Mouse (Mus musculus) stomach, embryonic 14.5 days (tissue): ENCODE results near the gene Enpp5. TPM values are rescaled to one million over a fixed set of nuclear protein-coding genes. Genes with fewer than 3 reads are reported as not detected.
A peak's percentile ranks its signal among the peaks of the same experiment; 100 is the strongest.

Experiments
- ATAC-seq: fragments of 200-750 bp; cut with Nextera tagmentation; 2 replicates; pipeline ENCODE4 v1.8.0; 2017; ENCODE audit warnings: low read depth, moderate TSS enrichment; ENCODE audit not compliant: insufficient number of reproducible peaks, insufficient read depth, low FRiP score
- H3K27ac ChIP-seq: fragments of 300-500 bp; sonication (generic); 2 replicates; pipeline ENCODE4 v1.5.1; 2014; ENCODE audit warnings: mild to moderate bottlenecking, low read length, moderate library complexity, mixed read lengths
- H3K27me3 ChIP-seq: fragments of 300-500 bp; sonication (generic); 2 replicates; pipeline ENCODE4 v1.6.1; 2014; ENCODE audit warnings: low read length, control low read depth, mixed read lengths; ENCODE audit not compliant: control insufficient read depth, insufficient read depth
- H3K36me3 ChIP-seq: fragments of 300-500 bp; sonication (generic); 2 replicates; pipeline ENCODE4 v1.6.1; 2014; ENCODE audit warnings: mild to moderate bottlenecking, control low read depth, low read length, moderate library complexity, mixed read lengths; ENCODE audit not compliant: control insufficient read depth, insufficient read depth
- H3K4me1 ChIP-seq: fragments of 300-500 bp; sonication (generic); 2 replicates; pipeline ENCODE4 v1.6.1; 2014; ENCODE audit warnings: low read length, control low read depth, mixed read lengths; ENCODE audit not compliant: control insufficient read depth, insufficient read depth
- H3K4me2 ChIP-seq: fragments of 300-500 bp; sonication (generic); replicated peaks from 2 replicates; pipeline ENCODE4 v1.6.1; 2014; ENCODE audit warnings: low read depth, low read length, control low read depth
- H3K4me3 ChIP-seq: fragments of 300-500 bp; sonication (generic); 2 replicates; pipeline ENCODE4 v1.5.1; 2014; ENCODE audit warnings: low read depth, low read length, control low read depth
- H3K9ac ChIP-seq: fragments of 300-500 bp; sonication (generic); replicated peaks from 2 replicates; pipeline ENCODE4 v1.6.1; 2014; ENCODE audit warnings: low read depth, mild to moderate bottlenecking, control low read depth, low read length, moderate library complexity, mixed read lengths
- H3K9me3 ChIP-seq: fragments of 300-500 bp; sonication (generic); 2 replicates; pipeline ENCODE4 v1.6.1; 2016; ENCODE audit warnings: low read depth, low read length, control low read depth; ENCODE audit not compliant: control insufficient read depth
- WGBS: fragments of 180-500 bp; shearing (Covaris S2); extraction: QIAGEN DNeasy Blood & Tissue Kit; methylation state at CpG from one replicate; pipeline ENCODE4 v1.1.7; 2014; 5-methylcytosine and 5-hydroxymethylcytosine counted together
- polyA plus RNA-seq: library from polyadenylated mRNA; unstranded; fragments of >200 nt; fragmentation: Nextera tagmentation; extraction: Ambion mirVana; gene quantifications from 2 replicates; pipeline ENCODE4 v1.2.1, GENCODE M21; 2014

The Enpp5 gene
- polyA plus RNA-seq, 1 experiment from 2014 or later: 19.9 TPM

- peak; percentile 99 for ATAC-seq
- peak within 1 kb of the TSS; percentile 18; the same call in 1 of the 2 replicates for H3K9ac ChIP-seq
- peak within 1 kb of the TSS; percentile 53 for H3K4me3 ChIP-seq
- peak within 1 kb of the TSS; percentile 86 for H3K4me2 ChIP-seq
- H3K27me3 ChIP-seq: no peaks in the 10 kb centered on the region
- WGBS: under 1% methylated on average over 75 of the region's 76 CpGs
- no peak within 1 kb of the TSS for H3K27ac ChIP-seq
- H3K4me1 ChIP-seq: peaks cover 3% of the 10 kb centered on the region; the same call in 1 of the 2 replicates
- no peaks in the 10 kb centered on the region for H3K36me3 ChIP-seq
- H3K9me3 ChIP-seq: no peaks in the 10 kb centered on the region
Measured at GRCm38 (mm10) chr17:44105287-44106138, 26.9 kb downstream of the Enpp5 start, which contains the start of gene Enpp4. TSS of gene Enpp4 (minus strand) at chr17:44105809.

- WGBS: 79% methylated on average over 3 of the region's 3 CpGs
- Histone ChIP-seq H3K4me3 (no peak overlapping the region), H3K27me3 (no peaks in the 10 kb centered on the region), H3K27ac (no peak overlapping the region), H3K9ac (no peak overlapping the region), H3K4me1 (peaks cover 3% of the 10 kb centered on the region; the same call in 1 of the 2 replicates), H3K36me3 (no peaks in the 10 kb centered on the region), H3K9me3 (no peaks in the 10 kb centered on the region), H3K4me2 (no peak overlapping the region)
- ATAC-seq: no peak
Measured at GRCm38 (mm10) chr17:44108331-44108730, 29.7 kb downstream of the Enpp5 start.

- ATAC-seq: no peak
- Histone ChIP-seq H3K27ac (no peak overlapping the region), H3K4me3 (no peak overlapping the region), H3K36me3 (no peaks in the 10 kb centered on the region), H3K9me3 (no peaks in the 10 kb centered on the region), H3K27me3 (no peaks in the 10 kb centered on the region), H3K9ac (no peak overlapping the region), H3K4me2 (no peak overlapping the region), H3K4me1 (no peaks in the 10 kb centered on the region)
- WGBS: 84% methylated on average over 2 of the region's 2 CpGs
Measured at GRCm38 (mm10) chr17:44116584-44116983, 38.0 kb downstream of the Enpp5 start.

- no peaks in the 10 kb centered on the region for H3K27me3 ChIP-seq
- no peak overlapping the region for H3K4me2 ChIP-seq
- WGBS: 57% methylated on average over 2 of the region's 2 CpGs
- H3K4me1 ChIP-seq: no peaks in the 10 kb centered on the region
- no peaks in the 10 kb centered on the region for H3K9me3 ChIP-seq
- ATAC-seq: no peak
- no peak overlapping the region for H3K4me3 ChIP-seq
- H3K27ac ChIP-seq: no peak overlapping the region
- no peaks in the 10 kb centered on the region for H3K36me3 ChIP-seq
- H3K9ac ChIP-seq: no peak overlapping the region
Measured at GRCm38 (mm10) chr17:44117721-44118120, 39.1 kb downstream of the Enpp5 start.

GRCm38 (mm10) chr17:44118231-44118630 is 39.6 kb downstream of the Enpp5 start:
- H3K27ac ChIP-seq: no peak overlapping the region
- no peak overlapping the region for H3K4me3 ChIP-seq
- WGBS: 72% methylated on average over 4 of the region's 4 CpGs
- no peak overlapping the region for H3K9ac ChIP-seq
- no peaks in the 10 kb centered on the region for H3K4me1 ChIP-seq
- H3K4me2 ChIP-seq: no peak overlapping the region
- no peaks in the 10 kb centered on the region for H3K9me3 ChIP-seq
- H3K36me3 ChIP-seq: no peaks in the 10 kb centered on the region
- H3K27me3 ChIP-seq: no peaks in the 10 kb centered on the region
- no peak for ATAC-seq

- WGBS: 68% methylated on average over 12 of the region's 12 CpGs
Measured at GRCm38 (mm10) chr17:44121366-44122100, 42.9 kb downstream of the Enpp5 start.

GRCm38 (mm10) chr17:44129092-44129750 is 50.6 kb downstream of the Enpp5 start:
- 89% methylated on average over 13 of the region's 13 CpGs for WGBS
- Histone ChIP-seq H3K4me1 (no peaks in the 10 kb centered on the region), H3K27ac (no peak overlapping the region), H3K9me3 (peaks cover 4% of the 10 kb centered on the region; the same call in 1 of the 2 replicates), H3K36me3 (no peaks in the 10 kb centered on the region), H3K27me3 (no peaks in the 10 kb centered on the region), H3K4me3 (no peak overlapping the region), H3K9ac (no peak overlapping the region), H3K4me2 (no peak overlapping the region)
- no peak for ATAC-seq

More at GRCm38 (mm10) chr17:44121366-44122100, 42.9 kb downstream of the Enpp5 start:
- H3K27me3 ChIP-seq: no peaks in the 10 kb centered on the region
- no peak overlapping the region for H3K4me2 ChIP-seq
- H3K27ac ChIP-seq: no peak overlapping the region
- no peak for ATAC-seq
- no peaks in the 10 kb centered on the region for H3K4me1 ChIP-seq
- no peaks in the 10 kb centered on the region for H3K9me3 ChIP-seq
- no peak overlapping the region for H3K4me3 ChIP-seq
- no peak overlapping the region for H3K9ac ChIP-seq
- H3K36me3 ChIP-seq: no peaks in the 10 kb centered on the region

GRCm38 (mm10) chr17:44130429-44130828 is 51.8 kb downstream of the Enpp5 start:
- H3K4me2 ChIP-seq: no peak overlapping the region
- no peaks in the 10 kb centered on the region for H3K27me3 ChIP-seq
- H3K4me1 ChIP-seq: no peaks in the 10 kb centered on the region
- H3K36me3 ChIP-seq: no peaks in the 10 kb centered on the region
- H3K27ac ChIP-seq: no peak overlapping the region
- H3K9me3 ChIP-seq: peaks cover 4% of the 10 kb centered on the region; the same call in 1 of the 2 replicates
- no peak overlapping the region for H3K9ac ChIP-seq
- H3K4me3 ChIP-seq: no peak overlapping the region
- no peak for ATAC-seq
- 10% methylated on average over 7 of the region's 7 CpGs for WGBS
